Comparison of ENCODE assay signal across 26 mouse cellular contexts in the genomic region with DNA sequence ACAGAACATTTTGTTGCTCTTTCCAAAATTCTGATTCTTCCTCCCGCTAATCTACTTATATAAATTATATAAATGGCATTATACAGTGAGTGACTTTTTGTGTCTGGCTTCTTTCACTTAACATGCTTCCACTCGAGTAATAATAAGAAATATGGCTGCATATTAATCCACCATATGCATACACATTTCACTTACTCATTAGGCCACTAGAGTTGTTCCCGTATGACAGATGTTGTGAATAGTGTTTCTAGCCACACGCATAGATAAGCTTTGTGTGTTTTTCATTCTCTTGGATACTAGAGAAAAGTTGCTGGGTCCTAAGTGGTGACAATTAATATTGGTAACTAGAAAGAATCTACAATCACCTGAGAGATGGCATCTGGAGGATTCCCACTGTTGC.
"Had no signal": no experiment of that assay in that cellular context is flagged by ENCODE, and none has a peak within 500 bp of the region (broad histone marks: within the 10 kb centered on the region; RNA-seq: fewer than 3 reads in every experiment).

No protein-coding gene starts in this region.

- H3K9me3 ChIP-seq: embryonic facial prominence, embryonic 10.5 days; embryonic facial prominence, embryonic 12.5 days; embryonic facial prominence, embryonic 13.5 days; embryonic facial prominence, embryonic 15.5 days; forebrain, embryonic 12.5 days; forebrain, embryonic 13.5 days; forebrain, embryonic 15.5 days had no signal

- DNase-seq: cerebellum, adult 8-10 months; cerebellum, adult 9-10 months; cerebellum, postnatal 10 days; cerebellum, postnatal 14 days; cerebellum, postnatal 25 days; cerebellum, postnatal 36 days; embryo, embryonic 11 days; forebrain, postnatal 0 days; gastrocnemius, adult 2 months; gastrocnemius, postnatal 10 days; gastrocnemius, postnatal 14 days; gastrocnemius, postnatal 25 days; gastrocnemius, postnatal 36 days; heart, adult 11 months; heart, adult 18-20 months; heart, adult 2 months had no signal

- H3K4me1 ChIP-seq: embryonic facial prominence, embryonic 12.5 days; embryonic facial prominence, embryonic 13.5 days; embryonic facial prominence, embryonic 15.5 days; forebrain, embryonic 12.5 days; forebrain, embryonic 13.5 days; forebrain, embryonic 15.5 days had no signal

- H3K27ac ChIP-seq: embryonic facial prominence, embryonic 10.5 days; embryonic facial prominence, embryonic 12.5 days; embryonic facial prominence, embryonic 13.5 days; embryonic facial prominence, embryonic 15.5 days; forebrain, embryonic 12.5 days; forebrain, embryonic 13.5 days; forebrain, embryonic 15.5 days; gastrocnemius, adult 2 months; heart, adult 2 months had no signal

- ATAC-seq: forebrain, embryonic 13.5 days; forebrain, embryonic 14.5 days; forebrain, embryonic 15.5 days; forebrain, embryonic 16.5 days; forebrain, postnatal 0 days had no signal

- H3K27me3 ChIP-seq: embryonic facial prominence, embryonic 12.5 days; embryonic facial prominence, embryonic 13.5 days; embryonic facial prominence, embryonic 15.5 days; forebrain, embryonic 12.5 days; forebrain, embryonic 13.5 days; forebrain, embryonic 15.5 days had no signal

- H3K4me3 ChIP-seq: embryonic facial prominence, embryonic 10.5 days; embryonic facial prominence, embryonic 12.5 days; embryonic facial prominence, embryonic 13.5 days; embryonic facial prominence, embryonic 15.5 days; erythroblast, embryonic 14.5 days; forebrain, embryonic 12.5 days; forebrain, embryonic 13.5 days; forebrain, embryonic 15.5 days; gastrocnemius, adult 2 months; heart, adult 2 months had no signal

- H3K9ac ChIP-seq: embryonic facial prominence, embryonic 12.5 days; embryonic facial prominence, embryonic 13.5 days; embryonic facial prominence, embryonic 15.5 days; forebrain, embryonic 12.5 days; forebrain, embryonic 13.5 days; forebrain, embryonic 15.5 days; forebrain, postnatal 0 days had no signal

- H3K4me2 ChIP-seq: embryonic facial prominence, embryonic 12.5 days; embryonic facial prominence, embryonic 13.5 days; embryonic facial prominence, embryonic 15.5 days; forebrain, embryonic 12.5 days; forebrain, embryonic 13.5 days; forebrain, embryonic 15.5 days had no signal
